Mouse (Mus musculus): ENCODE data around the gene Cyp46a1. TPM values are rescaled to one million over a fixed set of nuclear protein-coding genes. Genes with fewer than 3 reads are reported as not detected.

The Cyp46a1 gene
- polyA plus RNA-seq, 1 experiment from 2014 or later = 4.6 TPM

DNA sequence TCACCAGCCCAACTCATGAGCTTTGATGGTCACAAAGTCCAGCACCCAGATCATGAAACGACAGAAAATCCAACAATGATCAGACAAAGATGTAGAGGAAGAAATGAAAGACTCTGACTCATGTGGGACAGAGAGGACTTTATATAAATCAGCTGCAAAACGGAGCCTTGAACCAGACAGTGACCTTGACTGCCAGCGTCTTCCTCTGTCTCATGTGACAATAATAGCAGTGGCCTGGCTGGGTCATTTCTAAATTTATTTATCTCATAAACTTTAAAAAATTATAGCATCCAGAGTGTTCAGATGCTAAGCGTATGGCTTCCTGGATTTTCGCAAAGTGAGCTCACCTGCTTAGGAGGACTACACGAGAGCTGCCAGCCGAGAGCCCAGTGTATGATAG, 64.5 kb downstream of the Cyp46a1 start:
- Histone ChIP-seq H3K4me1 (ENCODE audit: control insufficient read depth, insufficient read depth, low read length) (no peaks in the 10 kb centered on the region), H3K4me2 (ENCODE audit: low read depth, low read length) (no peak overlapping the region), H3K27me3 (replicated peaks; ENCODE audit: control insufficient read depth, insufficient read depth, low read length) (no peaks in the 10 kb centered on the region), H3K9me3 (ENCODE audit: control insufficient read depth, low read length) (no peaks in the 10 kb centered on the region), H3K36me3 (ENCODE audit: control insufficient read depth, insufficient read depth, low read length) (no peaks in the 10 kb centered on the region), H3K9ac (ENCODE audit: low read depth, low read length) (no peak overlapping the region), H3K4me3 (ENCODE audit: low read length) (no peak overlapping the region), H3K27ac (ENCODE audit: low read length) (no peak overlapping the region)
- ATAC-seq = no peak
- WGBS = 77% methylated on average over 7 of the region's 7 CpGs

DNA sequence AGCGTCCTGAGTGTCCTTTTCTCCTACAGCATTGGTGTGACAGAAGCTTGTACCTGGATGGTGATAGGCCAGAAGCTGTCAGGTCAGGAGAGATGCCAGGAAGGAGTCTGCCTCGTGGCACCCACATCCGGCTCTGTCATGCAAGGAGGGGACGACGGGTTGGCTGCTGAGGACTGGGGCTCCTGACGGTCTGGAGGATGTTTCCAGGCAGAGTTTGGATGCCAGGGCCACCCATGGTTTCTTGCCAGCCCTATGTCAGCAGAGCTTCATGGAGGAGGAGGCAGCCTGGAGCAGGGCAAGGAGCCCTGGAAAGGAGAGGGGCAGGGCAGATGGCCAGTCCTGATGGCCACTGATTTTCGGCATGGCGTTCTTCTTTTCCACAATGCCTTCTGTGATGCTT, 65.0 kb downstream of the Cyp46a1 start:
- H3K4me1 ChIP-seq (ENCODE audit: control insufficient read depth, insufficient read depth, low read length) = no peaks in the 10 kb centered on the region
- H3K4me3 ChIP-seq (ENCODE audit: low read length) = no peak overlapping the region
- no peaks in the 10 kb centered on the region for H3K9me3 ChIP-seq (ENCODE audit: control insufficient read depth, low read length)
- H3K36me3 ChIP-seq (ENCODE audit: control insufficient read depth, insufficient read depth, low read length) = no peaks in the 10 kb centered on the region
- 94% methylated on average over 8 of the region's 8 CpGs for WGBS
- no peaks in the 10 kb centered on the region for H3K27me3 ChIP-seq (replicated peaks; ENCODE audit: control insufficient read depth, insufficient read depth, low read length)
- ATAC-seq = no peak
- H3K27ac ChIP-seq (ENCODE audit: low read length) = no peak overlapping the region
- H3K4me2 ChIP-seq (ENCODE audit: low read depth, low read length) = no peak overlapping the region
- no peak overlapping the region for H3K9ac ChIP-seq (ENCODE audit: low read depth, low read length)

DNA sequence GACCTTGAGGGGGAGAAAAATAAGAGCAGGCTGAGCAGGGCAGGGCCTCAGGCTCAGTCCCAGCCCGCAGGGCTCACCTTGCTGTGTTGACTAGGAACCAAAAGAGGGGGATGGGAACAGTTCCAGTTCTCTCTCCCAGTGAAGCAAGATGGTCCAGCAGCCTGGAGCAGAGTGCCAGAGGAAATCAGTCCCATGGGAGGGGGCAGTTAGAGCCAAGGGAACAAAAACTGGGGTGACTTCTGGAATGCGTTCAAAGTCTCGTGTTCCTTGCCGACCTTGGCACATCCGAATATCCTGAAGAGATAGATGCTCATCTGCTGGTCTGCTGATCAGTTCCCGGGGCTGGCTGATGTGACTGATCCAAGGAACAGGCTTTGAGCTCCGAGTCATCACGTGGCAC, 66.8 kb downstream of the Cyp46a1 start:
- Histone ChIP-seq H3K4me2 (ENCODE audit: low read depth, low read length) (no peak overlapping the region), H3K4me3 (ENCODE audit: low read length) (no peak overlapping the region), H3K27me3 (replicated peaks; ENCODE audit: control insufficient read depth, insufficient read depth, low read length) (no peaks in the 10 kb centered on the region), H3K9ac (ENCODE audit: low read depth, low read length) (no peak overlapping the region), H3K4me1 (ENCODE audit: control insufficient read depth, insufficient read depth, low read length) (peaks cover 3% of the 10 kb centered on the region), H3K36me3 (ENCODE audit: control insufficient read depth, insufficient read depth, low read length) (no peaks in the 10 kb centered on the region), H3K9me3 (ENCODE audit: control insufficient read depth, low read length) (no peaks in the 10 kb centered on the region), H3K27ac (ENCODE audit: low read length) (no peak overlapping the region)
- 75% methylated on average over 8 of the region's 8 CpGs for WGBS
- no peak for ATAC-seq

GRCm38 (mm10) chr12:108403957-108404356, 69.8 kb downstream of the Cyp46a1 start:
- peaks cover 3% of the 10 kb centered on the region for H3K4me1 ChIP-seq (ENCODE audit: control insufficient read depth, insufficient read depth, low read length)
- H3K4me2 ChIP-seq (ENCODE audit: low read depth, low read length) = no peak overlapping the region
- peak overlapping the region; percentile 44; the same call in 1 of the 2 replicates for H3K27ac ChIP-seq (ENCODE audit: low read length)
- H3K27me3 ChIP-seq (replicated peaks; ENCODE audit: control insufficient read depth, insufficient read depth, low read length) = no peaks in the 10 kb centered on the region
- no peak overlapping the region for H3K4me3 ChIP-seq (ENCODE audit: low read length)
- WGBS = 21% methylated on average over 6 of the region's 6 CpGs
- no peaks in the 10 kb centered on the region for H3K9me3 ChIP-seq (ENCODE audit: control insufficient read depth, low read length)
- no peaks in the 10 kb centered on the region for H3K36me3 ChIP-seq (ENCODE audit: control insufficient read depth, insufficient read depth, low read length)
- no peak overlapping the region for H3K9ac ChIP-seq (ENCODE audit: low read depth, low read length)
- ATAC-seq = peak; percentile 82

DNA sequence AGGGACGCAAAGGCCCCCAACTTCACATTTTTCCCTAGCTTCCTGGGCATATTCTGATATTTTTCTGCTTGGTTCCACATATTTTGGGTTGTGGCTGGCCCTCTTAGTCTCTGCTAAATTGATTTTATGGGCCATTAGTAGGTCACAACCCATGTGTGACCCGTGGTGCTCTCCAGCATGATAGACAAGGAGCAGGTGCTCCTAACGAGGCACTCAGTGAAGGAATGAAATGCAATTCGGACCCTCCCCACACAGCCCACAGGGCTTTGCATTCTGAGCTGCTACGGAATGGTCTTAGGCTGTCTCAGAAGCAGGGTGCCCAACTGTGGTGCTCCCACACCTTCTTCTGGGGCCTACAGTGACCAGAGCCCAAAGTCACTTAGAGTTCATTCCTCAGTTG, 74.9 kb downstream of the Cyp46a1 start:
- H3K27me3 ChIP-seq (replicated peaks; ENCODE audit: control insufficient read depth, insufficient read depth, low read length) = no peaks in the 10 kb centered on the region
- H3K36me3 ChIP-seq (ENCODE audit: control insufficient read depth, insufficient read depth, low read length) = no peaks in the 10 kb centered on the region
- H3K4me2 ChIP-seq (ENCODE audit: low read depth, low read length) = no peak overlapping the region
- H3K27ac ChIP-seq (ENCODE audit: low read length) = no peak overlapping the region
- H3K4me3 ChIP-seq (ENCODE audit: low read length) = no peak overlapping the region
- whole genome bisulfite sequencing = 75% methylated on average over 5 of the region's 5 CpGs
- H3K4me1 ChIP-seq (ENCODE audit: control insufficient read depth, insufficient read depth, low read length) = peaks cover 3% of the 10 kb centered on the region
- H3K9ac ChIP-seq (ENCODE audit: low read depth, low read length) = no peak overlapping the region
- H3K9me3 ChIP-seq (ENCODE audit: control insufficient read depth, low read length) = no peaks in the 10 kb centered on the region
- ATAC-seq = no peak

DNA sequence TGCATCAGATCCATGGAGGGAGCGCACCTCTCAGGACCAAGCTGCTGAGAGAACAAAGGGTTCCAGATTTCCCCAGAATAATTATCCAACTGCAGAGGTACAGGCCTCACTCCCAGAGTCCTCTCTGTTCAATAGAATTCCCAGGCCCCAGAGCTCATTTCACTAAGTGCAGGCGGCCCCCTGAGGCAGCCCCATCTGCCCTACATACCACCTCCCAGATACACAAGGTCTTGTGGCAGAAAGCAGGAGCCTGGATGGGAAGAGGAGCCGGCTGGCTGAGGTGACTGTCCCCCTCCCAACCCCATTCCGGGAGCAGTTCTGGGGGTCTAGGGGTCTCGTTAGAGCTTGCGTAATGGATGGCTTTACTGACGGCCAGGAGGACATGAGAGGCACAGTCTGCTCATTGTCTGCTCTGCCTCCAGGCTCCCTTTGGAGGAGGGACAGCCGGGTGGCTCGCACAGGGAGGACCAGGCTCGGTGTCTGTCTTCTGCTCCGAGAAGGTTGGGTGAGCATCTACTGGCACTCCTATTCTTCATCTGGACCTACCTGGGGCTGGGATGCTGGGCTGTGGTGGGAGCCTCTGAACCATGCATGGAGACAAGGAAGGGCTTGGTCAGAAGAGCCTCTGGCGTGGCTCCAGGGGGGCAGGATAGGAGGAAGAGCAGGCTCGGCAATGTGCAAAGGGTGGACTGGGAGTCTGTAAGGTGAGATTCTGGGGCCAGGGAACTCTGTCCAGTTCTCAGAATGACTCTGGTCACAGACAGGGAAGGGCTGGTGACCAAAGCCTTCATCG, 76.4 kb downstream of the Cyp46a1 start:
- 55% methylated on average over 14 of the region's 14 CpGs for WGBS
- Histone ChIP-seq H3K27ac (ENCODE audit: low read length) (no peak overlapping the region), H3K9ac (ENCODE audit: low read depth, low read length) (no peak overlapping the region), H3K4me3 (ENCODE audit: low read length) (no peak overlapping the region), H3K27me3 (replicated peaks; ENCODE audit: control insufficient read depth, insufficient read depth, low read length) (no peaks in the 10 kb centered on the region), H3K36me3 (ENCODE audit: control insufficient read depth, insufficient read depth, low read length) (no peaks in the 10 kb centered on the region), H3K9me3 (ENCODE audit: control insufficient read depth, low read length) (no peaks in the 10 kb centered on the region), H3K4me1 (ENCODE audit: control insufficient read depth, insufficient read depth, low read length) (no peaks in the 10 kb centered on the region; the same call in 1 of the 2 replicates), H3K4me2 (ENCODE audit: low read depth, low read length) (no peak overlapping the region)
- ATAC-seq = no peak

Other genes with a start within 250 kb of the Cyp46a1 start
- gene Setd3, start 155.1 kb upstream of the Cyp46a1 start, polyA plus RNA-seq (2015; fragmentation: Nextera tagmentation; extraction: Ambion mirVana) = 89.8 and 90.8 TPM in 2 replicates
- 1.9 and 2.2 TPM in 2 replicates for gene Ccnk, start 154.8 kb upstream of the Cyp46a1 start, polyA plus RNA-seq (2015; fragmentation: Nextera tagmentation; extraction: Ambion mirVana)
- 4.8 and 7.1 TPM in 2 replicates for gene Ccdc85c, start 59.0 kb upstream of the Cyp46a1 start, polyA plus RNA-seq (2015; fragmentation: Nextera tagmentation; extraction: Ambion mirVana)
- gene Hhipl1, start 28.1 kb upstream of the Cyp46a1 start, polyA plus RNA-seq (2015; fragmentation: Nextera tagmentation; extraction: Ambion mirVana) = 0.43 and 0.53 TPM in 2 replicates
- gene Eml1, start 36.6 kb downstream of the Cyp46a1 start, polyA plus RNA-seq (2015; fragmentation: Nextera tagmentation; extraction: Ambion mirVana) = 63.7 and 67.4 TPM in 2 replicates
- gene Evl, start 220.3 kb downstream of the Cyp46a1 start, polyA plus RNA-seq (2015; fragmentation: Nextera tagmentation; extraction: Ambion mirVana) = 21.5 and 23.7 TPM in 2 replicates